Mouse (Mus musculus): ENCODE results near the gene Gjc1. TPM values are rescaled to one million over a fixed set of nuclear protein-coding genes. Genes with fewer than 3 reads are reported as not detected.

Gene Gjc1
- polyA plus RNA-seq, 1 experiment from 2014 or later, result 16.1 TPM

DNA sequence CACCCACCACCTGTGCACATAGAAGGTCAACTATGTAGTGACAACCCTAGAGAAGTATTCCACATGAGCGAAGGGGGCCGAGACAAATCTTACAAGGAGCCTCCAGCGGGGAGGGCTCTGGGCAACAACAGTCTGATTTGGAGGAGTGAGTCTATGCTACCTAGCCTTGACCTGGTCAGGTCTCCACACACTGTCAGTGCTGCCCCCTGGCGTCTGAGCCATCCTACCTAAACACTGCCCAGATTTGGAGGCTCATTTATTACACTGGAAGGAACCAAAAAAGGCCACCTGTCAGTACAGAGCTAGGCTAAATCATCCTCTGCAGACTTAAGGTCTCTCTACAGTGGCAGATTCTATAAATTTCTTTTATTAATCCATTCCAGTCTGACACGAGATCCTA lies 32.4 kb upstream of the Gjc1 start:
- peak; percentile 78 for TF ChIP-seq CTCF (IDR thresholded peaks at IDR 0.05; ENCODE audit: low read depth)
- no peak overlapping the region for H3K4me2 ChIP-seq (replicated peaks; ENCODE audit: low read depth)
- ATAC-seq, result peak; percentile 51; the same call in 1 of the 2 replicates
- 64% methylated on average over 5 of the region's 5 CpGs for WGBS
- no peaks in the 10 kb centered on the region for H3K9me3 ChIP-seq (ENCODE audit: control insufficient read depth)
- no peak overlapping the region for H3K27ac ChIP-seq (ENCODE audit: low read depth, low read length)
- H3K9ac ChIP-seq (ENCODE audit: low read depth, low read length), result no peak overlapping the region
- no peaks in the 10 kb centered on the region for H3K27me3 ChIP-seq (replicated peaks; ENCODE audit: control insufficient read depth, insufficient read depth, low read length)
- H3K4me3 ChIP-seq (ENCODE audit: low read depth, low read length), result no peak overlapping the region
- no peaks in the 10 kb centered on the region for H3K4me1 ChIP-seq (replicated peaks; ENCODE audit: control insufficient read depth, insufficient read depth, low read length)
- H3K36me3 ChIP-seq (ENCODE audit: control insufficient read depth, insufficient read depth), result peaks cover 74% of the 10 kb centered on the region

DNA sequence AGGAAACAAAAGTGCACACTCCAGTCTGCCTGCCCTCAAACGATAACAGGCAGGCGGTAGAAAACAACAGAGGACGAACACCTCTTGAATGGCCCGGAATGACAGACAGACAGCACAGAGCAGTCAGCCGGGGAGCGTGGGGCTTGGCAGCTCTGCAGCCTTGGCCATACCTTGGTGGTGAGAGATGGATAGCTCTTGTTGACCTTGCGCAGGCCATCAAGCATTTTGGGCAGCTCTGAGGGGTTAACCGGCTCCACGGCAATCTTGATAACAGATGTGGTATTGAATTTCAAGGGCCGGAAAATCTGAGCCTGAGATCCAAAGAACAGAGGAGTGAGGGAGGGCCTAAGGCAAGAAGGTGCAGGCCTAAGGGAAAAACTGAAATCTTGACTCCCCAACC lies 26.4 kb upstream of the Gjc1 start:
- Histone ChIP-seq H3K4me1 (replicated peaks; ENCODE audit: control insufficient read depth, insufficient read depth, low read length) (no peaks in the 10 kb centered on the region), H3K36me3 (ENCODE audit: control insufficient read depth, insufficient read depth) (peaks cover 88% of the 10 kb centered on the region), H3K4me3 (ENCODE audit: low read depth, low read length) (no peak overlapping the region), H3K9ac (ENCODE audit: low read depth, low read length) (no peak overlapping the region), H3K4me2 (replicated peaks; ENCODE audit: low read depth) (no peak overlapping the region), H3K27ac (ENCODE audit: low read depth, low read length) (no peak overlapping the region), H3K9me3 (ENCODE audit: control insufficient read depth) (no peaks in the 10 kb centered on the region), H3K27me3 (replicated peaks; ENCODE audit: control insufficient read depth, insufficient read depth, low read length) (no peaks in the 10 kb centered on the region)
- no peak for ATAC-seq
- no peak for TF ChIP-seq CTCF (IDR thresholded peaks at IDR 0.05; ENCODE audit: low read depth)
- 79% methylated on average over 10 of the region's 10 CpGs for WGBS

- Histone ChIP-seq H3K9me3 (ENCODE audit: control insufficient read depth) (no peaks in the 10 kb centered on the region), H3K27ac (ENCODE audit: low read depth, low read length) (no peak overlapping the region; the same call in 1 of the 2 replicates), H3K4me3 (ENCODE audit: low read depth, low read length) (no peak overlapping the region), H3K36me3 (ENCODE audit: control insufficient read depth, insufficient read depth) (peaks cover 62% of the 10 kb centered on the region), H3K9ac (ENCODE audit: low read depth, low read length) (no peak overlapping the region), H3K27me3 (replicated peaks; ENCODE audit: control insufficient read depth, insufficient read depth, low read length) (no peaks in the 10 kb centered on the region), H3K4me1 (replicated peaks; ENCODE audit: control insufficient read depth, insufficient read depth, low read length) (no peaks in the 10 kb centered on the region), H3K4me2 (replicated peaks; ENCODE audit: low read depth) (no peak overlapping the region)
- no peak for ATAC-seq
- TF ChIP-seq CTCF (IDR thresholded peaks at IDR 0.05; ENCODE audit: low read depth), result no peak
- WGBS, result 86% methylated on average over 9 of the region's 9 CpGs
These were observed 19.2 kb upstream of the Gjc1 start for GRCm38 (mm10) chr11:102838616-102839150.

DNA sequence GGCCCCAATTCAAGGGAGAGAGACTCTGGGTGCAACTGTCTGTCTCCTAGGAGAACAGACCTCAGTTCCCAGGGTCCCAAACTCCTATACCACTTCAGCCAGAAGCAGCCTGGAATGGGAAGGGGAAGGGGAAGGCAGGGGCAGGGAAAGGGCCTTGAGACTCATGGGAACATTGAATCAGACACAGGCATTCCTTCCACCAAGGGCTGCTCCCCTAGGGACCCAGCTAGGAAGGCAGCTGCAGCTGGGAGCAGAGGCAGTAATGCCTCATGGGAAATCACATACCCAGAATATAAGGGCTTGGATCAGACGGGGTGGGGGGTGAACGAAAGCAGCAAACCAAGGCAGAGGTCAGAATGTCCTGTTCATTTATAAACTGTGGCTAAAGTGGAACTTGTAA lies 18.6 kb upstream of the Gjc1 start:
- peaks cover 60% of the 10 kb centered on the region for H3K36me3 ChIP-seq (ENCODE audit: control insufficient read depth, insufficient read depth)
- no peaks in the 10 kb centered on the region for H3K9me3 ChIP-seq (ENCODE audit: control insufficient read depth)
- no peaks in the 10 kb centered on the region for H3K4me1 ChIP-seq (replicated peaks; ENCODE audit: control insufficient read depth, insufficient read depth, low read length)
- no peak overlapping the region for H3K27ac ChIP-seq (ENCODE audit: low read depth, low read length)
- ATAC-seq, result no peak
- no peak overlapping the region for H3K4me3 ChIP-seq (ENCODE audit: low read depth, low read length)
- no peak overlapping the region for H3K4me2 ChIP-seq (replicated peaks; ENCODE audit: low read depth)
- WGBS, result 92% methylated on average over 2 of the region's 2 CpGs
- TF ChIP-seq CTCF (IDR thresholded peaks at IDR 0.05; ENCODE audit: low read depth), result peak; percentile 17; the same call in 1 of the 2 replicates
- no peaks in the 10 kb centered on the region for H3K27me3 ChIP-seq (replicated peaks; ENCODE audit: control insufficient read depth, insufficient read depth, low read length)
- no peak overlapping the region for H3K9ac ChIP-seq (ENCODE audit: low read depth, low read length)

- H3K36me3 ChIP-seq (ENCODE audit: control insufficient read depth, insufficient read depth), result peaks cover 52% of the 10 kb centered on the region
- H3K9me3 ChIP-seq (ENCODE audit: control insufficient read depth), result no peaks in the 10 kb centered on the region
- TF ChIP-seq CTCF (IDR thresholded peaks at IDR 0.05; ENCODE audit: low read depth), result no peak
- no peaks in the 10 kb centered on the region for H3K27me3 ChIP-seq (replicated peaks; ENCODE audit: control insufficient read depth, insufficient read depth, low read length)
- H3K4me2 ChIP-seq (replicated peaks; ENCODE audit: low read depth), result no peak overlapping the region
- 88% methylated on average over 1 of the region's 1 CpGs for WGBS
- no peak overlapping the region for H3K27ac ChIP-seq (ENCODE audit: low read depth, low read length)
- no peaks in the 10 kb centered on the region for H3K4me1 ChIP-seq (replicated peaks; ENCODE audit: control insufficient read depth, insufficient read depth, low read length)
- no peak overlapping the region for H3K4me3 ChIP-seq (ENCODE audit: low read depth, low read length)
- no peak for ATAC-seq
- no peak overlapping the region for H3K9ac ChIP-seq (ENCODE audit: low read depth, low read length)
These were observed 17.9 kb upstream of the Gjc1 start for GRCm38 (mm10) chr11:102837385-102837784.

DNA sequence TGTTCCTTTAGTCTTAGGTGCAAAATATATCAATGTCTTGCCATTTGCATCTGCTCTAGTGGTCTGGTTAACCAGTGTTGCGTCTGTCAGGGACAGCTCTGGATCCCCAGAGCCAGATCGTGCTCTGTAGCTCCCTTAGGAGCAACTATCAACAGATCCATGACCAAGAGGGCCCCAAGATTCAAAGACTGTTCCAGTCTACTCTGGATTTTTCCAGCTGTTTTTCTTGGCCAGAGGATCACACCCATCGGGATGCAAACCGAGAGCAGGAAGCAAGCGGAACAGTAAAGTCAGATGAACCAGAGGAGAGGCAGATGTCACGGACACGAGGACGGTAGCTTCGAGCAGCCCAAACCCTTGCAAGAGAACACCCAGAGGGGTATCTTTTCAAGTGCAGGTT lies 16.6 kb upstream of the Gjc1 start:
- ATAC-seq, result no peak
- 83% methylated on average over 9 of the region's 9 CpGs for WGBS
- Histone ChIP-seq H3K4me2 (replicated peaks; ENCODE audit: low read depth) (no peak overlapping the region), H3K27me3 (replicated peaks; ENCODE audit: control insufficient read depth, insufficient read depth, low read length) (no peaks in the 10 kb centered on the region), H3K36me3 (ENCODE audit: control insufficient read depth, insufficient read depth) (peaks cover 44% of the 10 kb centered on the region), H3K4me3 (ENCODE audit: low read depth, low read length) (no peak overlapping the region), H3K4me1 (replicated peaks; ENCODE audit: control insufficient read depth, insufficient read depth, low read length) (no peaks in the 10 kb centered on the region), H3K9me3 (ENCODE audit: control insufficient read depth) (no peaks in the 10 kb centered on the region), H3K9ac (ENCODE audit: low read depth, low read length) (no peak overlapping the region), H3K27ac (ENCODE audit: low read depth, low read length) (no peak overlapping the region)
- TF ChIP-seq CTCF (IDR thresholded peaks at IDR 0.05; ENCODE audit: low read depth), result no peak

- no peaks in the 10 kb centered on the region for H3K27me3 ChIP-seq (replicated peaks; ENCODE audit: control insufficient read depth, insufficient read depth, low read length)
- no peak for TF ChIP-seq CTCF (IDR thresholded peaks at IDR 0.05; ENCODE audit: low read depth)
- H3K9ac ChIP-seq (ENCODE audit: low read depth, low read length), result no peak within 1 kb of the TSS
- no peaks in the 10 kb centered on the region for H3K4me1 ChIP-seq (replicated peaks; ENCODE audit: control insufficient read depth, insufficient read depth, low read length)
- no peak within 1 kb of the TSS for H3K4me2 ChIP-seq (replicated peaks; ENCODE audit: low read depth)
- H3K9me3 ChIP-seq (ENCODE audit: control insufficient read depth), result no peaks in the 10 kb centered on the region
- H3K4me3 ChIP-seq (ENCODE audit: low read depth, low read length), result no peak within 1 kb of the TSS
- no peak within 1 kb of the TSS for H3K27ac ChIP-seq (ENCODE audit: low read depth, low read length)
- ATAC-seq, result no peak
- peaks cover 39% of the 10 kb centered on the region for H3K36me3 ChIP-seq (ENCODE audit: control insufficient read depth, insufficient read depth)
- 73% methylated on average over 4 of the region's 4 CpGs for WGBS
These were observed 16.0 kb upstream of the Gjc1 start, which contains the start of gene Higd1b for GRCm38 (mm10) chr11:102835549-102835948. Gene Higd1b, plus strand, starts transcription at chr11:102835849.
